In the genomic region with DNA sequence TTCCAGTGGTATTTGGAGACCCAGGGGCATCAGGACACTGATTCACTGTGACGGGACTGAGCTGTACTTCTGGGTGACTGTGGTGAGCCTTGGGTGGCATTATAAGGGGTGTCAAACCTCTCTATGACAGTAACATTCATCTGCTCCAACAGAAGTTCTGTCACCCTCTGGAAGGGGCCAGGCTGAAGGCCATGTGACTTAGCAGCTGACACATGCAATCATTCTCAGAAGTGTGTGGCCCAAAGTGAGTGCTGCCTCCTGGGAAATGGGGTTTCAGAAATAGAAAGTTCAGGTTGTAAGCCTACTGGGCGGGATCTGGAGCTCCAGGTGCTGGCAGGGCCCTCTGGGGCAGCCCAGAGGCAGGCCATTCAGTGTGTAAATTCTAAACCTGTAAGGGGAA, we compare ENCODE assay signal across 9 mouse cellular contexts. TPM values are rescaled to one million over a fixed set of nuclear protein-coding genes. Genes with fewer than 3 reads are reported as not detected.
DNase-seq lines count a peak whose midpoint lies in the region; ATAC-seq and TF ChIP-seq lines count a peak whose summit lies in the region.
"Had no signal": no experiment of that assay in that cellular context is flagged by ENCODE, and none has a peak within 500 bp of the region (broad histone marks: within the 10 kb centered on the region; RNA-seq: fewer than 3 reads in every experiment).

No protein-coding gene starts in this region.

- TF ChIP-seq POLR2A in myocyte (IDR thresholded peaks at IDR 0.05; ENCODE audit: insufficient read length, low read depth): peak; percentile 31

- H3K27me3 ChIP-seq in forebrain, embryonic 10.5 days (ENCODE audit: poor library complexity, severe bottlenecking): 0 out of 2 replicates have a peak, but pooled peaks cover 2% of the 10 kb centered on the region
- no peaks in the 10 kb centered on the region for H3K27me3 ChIP-seq in forebrain, embryonic 14.5 days (replicated peaks; ENCODE audit: control insufficient read depth, insufficient read depth, low read length)
- H3K27me3 ChIP-seq in midbrain, embryonic 10.5 days (ENCODE audit: low read depth, poor library complexity, severe bottlenecking): 0 out of 2 replicates have a peak, but pooled peaks cover 5% of the 10 kb centered on the region
- no peaks in the 10 kb centered on the region for H3K27me3 ChIP-seq in midbrain, embryonic 11.5 days (ENCODE audit: control insufficient read depth, insufficient read depth, low read length)
- no peaks in the 10 kb centered on the region for H3K27me3 ChIP-seq in heart, embryonic 11.5 days (ENCODE audit: control insufficient read depth, insufficient read depth, low read length)
- H3K27me3 ChIP-seq in myocyte (ENCODE audit: control insufficient read depth, insufficient read depth, insufficient read length): no peaks in the 10 kb centered on the region

- no peak overlapping the region for H3K4me3 ChIP-seq in forebrain, embryonic 10.5 days
- H3K4me3 ChIP-seq in forebrain, embryonic 14.5 days (ENCODE audit: low read depth, low read length): no peak overlapping the region
- no peak overlapping the region for H3K4me3 ChIP-seq in midbrain, embryonic 10.5 days
- H3K4me3 ChIP-seq in midbrain, embryonic 11.5 days (ENCODE audit: low read depth, low read length): no peak overlapping the region
- no peak overlapping the region for H3K4me3 ChIP-seq in heart, embryonic 11.5 days (ENCODE audit: low read depth, low read length)
- no peak overlapping the region for H3K4me3 ChIP-seq in myocyte

- DNase-seq in forebrain, embryonic 10.5 days (ENCODE audit: extremely low spot score, low spot score): no peak
- no peak for DNase-seq in forebrain, embryonic 14.5 days (ENCODE audit: low spot score)
- DNase-seq in midbrain, embryonic 10.5 days (ENCODE audit: low spot score): no peak
- no peak for DNase-seq in midbrain, embryonic 11.5 days (ENCODE audit: low spot score, missing footprints)
- DNase-seq in layer of hippocampus, adult 11-12 months (ENCODE audit: low spot score): no peak
- DNase-seq in frontal cortex, postnatal 10 days (ENCODE audit: low spot score in 2 of 2): no peak
- DNase-seq: kidney, adult 18-20 months had no signal

- no peaks in the 10 kb centered on the region for H3K79me2 ChIP-seq in myocyte (ENCODE audit: control insufficient read depth, insufficient read depth)

- H3K4me1 ChIP-seq in forebrain, embryonic 10.5 days: peaks cover 47% of the 10 kb centered on the region
- peaks cover 21% of the 10 kb centered on the region; the same call in 1 of the 2 replicates for H3K4me1 ChIP-seq in forebrain, embryonic 14.5 days (ENCODE audit: control insufficient read depth, insufficient read depth, low read length)
- H3K4me1 ChIP-seq in midbrain, embryonic 10.5 days: peaks cover 49% of the 10 kb centered on the region
- H3K4me1 ChIP-seq in midbrain, embryonic 11.5 days (ENCODE audit: control insufficient read depth, insufficient read depth, low read length): peaks cover 25% of the 10 kb centered on the region
- peaks cover 36% of the 10 kb centered on the region for H3K4me1 ChIP-seq in heart, embryonic 11.5 days (ENCODE audit: control insufficient read depth, insufficient read depth, low read length)

- no peak for ATAC-seq in forebrain, embryonic 14.5 days
- ATAC-seq in midbrain, embryonic 11.5 days (ENCODE audit: low FRiP score): no peak
- ATAC-seq in heart, embryonic 11.5 days (replicated peaks; ENCODE audit: insufficient number of reproducible peaks, low FRiP score, low TSS enrichment): no peak

- no peak overlapping the region for H3K4me2 ChIP-seq in forebrain, embryonic 14.5 days (ENCODE audit: low read length)
- no peak overlapping the region for H3K4me2 ChIP-seq in midbrain, embryonic 11.5 days
- no peak overlapping the region; the same call in 1 of the 2 replicates for H3K4me2 ChIP-seq in heart, embryonic 11.5 days
- peak overlapping the region; percentile 91 for H3K4me2 ChIP-seq in myocyte (ENCODE audit: low read depth)

- H3K9ac ChIP-seq in forebrain, embryonic 14.5 days (ENCODE audit: low read length): no peak overlapping the region
- no peak overlapping the region for H3K9ac ChIP-seq in midbrain, embryonic 11.5 days (ENCODE audit: low read length)
- H3K9ac ChIP-seq in heart, embryonic 11.5 days (ENCODE audit: low read depth, low read length): peak overlapping the region; percentile 34; the same call in 1 of the 2 replicates

- H3ac ChIP-seq in myocyte (ENCODE audit: control insufficient read depth, insufficient read length): no peak overlapping the region

- H3K27ac ChIP-seq in forebrain, embryonic 10.5 days: peak overlapping the region; percentile 85
- no peak overlapping the region for H3K27ac ChIP-seq in forebrain, embryonic 14.5 days (ENCODE audit: low read depth, low read length)
- H3K27ac ChIP-seq in midbrain, embryonic 10.5 days (replicated peaks): peak overlapping the region; percentile 82
- H3K27ac ChIP-seq in midbrain, embryonic 11.5 days (ENCODE audit: low read depth, low read length): no peak overlapping the region
- peak overlapping the region; percentile 97 for H3K27ac ChIP-seq in heart, embryonic 11.5 days (ENCODE audit: low read depth, low read length)

- 80% methylated on average over 2 of the region's 2 CpGs for WGBS in forebrain, embryonic 10.5 days
- WGBS in forebrain, embryonic 14.5 days: 67% methylated on average over 2 of the region's 2 CpGs
- 81% methylated on average over 2 of the region's 2 CpGs for WGBS in midbrain, embryonic 10.5 days
- WGBS in midbrain, embryonic 11.5 days: 83% methylated on average over 2 of the region's 2 CpGs
- WGBS in heart, embryonic 11.5 days (ENCODE audit: insufficient replicate concordance): 49% methylated on average over 2 of the region's 2 CpGs

- H3K36me3 ChIP-seq in forebrain, embryonic 10.5 days (replicated peaks): no peaks in the 10 kb centered on the region
- H3K36me3 ChIP-seq in forebrain, embryonic 14.5 days (ENCODE audit: control insufficient read depth, insufficient read depth, low read length): no peaks in the 10 kb centered on the region
- H3K36me3 ChIP-seq in midbrain, embryonic 10.5 days: no peaks in the 10 kb centered on the region
- no peaks in the 10 kb centered on the region for H3K36me3 ChIP-seq in midbrain, embryonic 11.5 days (ENCODE audit: control insufficient read depth, insufficient read depth, low read length)
- no peaks in the 10 kb centered on the region for H3K36me3 ChIP-seq in heart, embryonic 11.5 days (ENCODE audit: control insufficient read depth, insufficient read depth, low read length)
- H3K36me3 ChIP-seq in myocyte (ENCODE audit: control insufficient read depth, insufficient read depth): no peaks in the 10 kb centered on the region

- H3K9me3 ChIP-seq in forebrain, embryonic 10.5 days: no peaks in the 10 kb centered on the region
- H3K9me3 ChIP-seq in forebrain, embryonic 14.5 days (replicated peaks; ENCODE audit: control insufficient read depth, low read length): no peaks in the 10 kb centered on the region
- H3K9me3 ChIP-seq in midbrain, embryonic 10.5 days (replicated peaks): no peaks in the 10 kb centered on the region
- no peaks in the 10 kb centered on the region for H3K9me3 ChIP-seq in midbrain, embryonic 11.5 days (ENCODE audit: control insufficient read depth, low read length)
- H3K9me3 ChIP-seq in heart, embryonic 11.5 days (replicated peaks; ENCODE audit: control insufficient read depth, low read length): no peaks in the 10 kb centered on the region

TF ChIP-seq in myocyte, 11 proteins besides CTCF, POLR2A, EP300 and RAD21:
- TF ChIP-seq USF1 (IDR thresholded peaks at IDR 0.05; ENCODE audit: low read depth) (peak; percentile 86), REST (IDR thresholded peaks at IDR 0.05; ENCODE audit: insufficient read depth, insufficient read length) (no peak), TCF3 (IDR thresholded peaks at IDR 0.05; ENCODE audit: insufficient read length, low read depth) (no peak), MAX (IDR thresholded peaks at IDR 0.05; ENCODE audit: low read depth) (no peak), POLR2AphosphoS2 (IDR thresholded peaks at IDR 0.05; ENCODE audit: insufficient read length, low read depth) (no peak), SRF (IDR thresholded peaks at IDR 0.05; ENCODE audit: control insufficient read depth, insufficient read length, low read depth) (no peak), E2F4 (IDR thresholded peaks at IDR 0.05; ENCODE audit: insufficient read depth) (no peak), MYOG (IDR thresholded peaks at IDR 0.05; ENCODE audit: control insufficient read depth in 1 of 3, insufficient read depth in 1 of 3, insufficient read length in 2 of 3, low read depth in 2 of 3) (peak in 1 of 3 experiments; percentile 73), CEBPB (IDR thresholded peaks at IDR 0.05; ENCODE audit: insufficient read depth, poor library complexity, severe bottlenecking) (no peak), TCF12 (IDR thresholded peaks at IDR 0.05; ENCODE audit: insufficient read depth, poor library complexity, severe bottlenecking) (no peak), MYOD1 (IDR thresholded peaks at IDR 0.05; ENCODE audit: control insufficient read depth in 1 of 3, insufficient read length in 2 of 3, low read depth in 2 of 3) (peak; percentile 84 to 93 (median 89))

RNA-seq across cellular contexts. Expression of a gene that starts 26.1 kb away (rescaled TPM):
- polyA plus RNA-seq in forebrain, embryonic 10.5 days (2016; fragmentation: Nextera tagmentation; extraction: Ambion mirVana): 3.0 and 3.4 TPM in 2 replicates
- 7.9 and 8.3 TPM in 2 replicates for polyA plus RNA-seq in forebrain, embryonic 14.5 days (2014; fragmentation: Nextera tagmentation; extraction: Ambion mirVana)
- polyA plus RNA-seq in midbrain, embryonic 10.5 days (2016; fragmentation: Nextera tagmentation; extraction: Ambion mirVana): 3.8 and 4.0 TPM in 2 replicates
- 4.4 and 4.5 TPM in 2 replicates for polyA plus RNA-seq in midbrain, embryonic 11.5 days (2014; fragmentation: Nextera tagmentation; extraction: Ambion mirVana)
- 5.9 and 6.5 TPM in 2 replicates for polyA plus RNA-seq in heart, embryonic 11.5 days (2014; fragmentation: Nextera tagmentation; extraction: Ambion mirVana)
- 16.8 TPM for polyA plus RNA-seq in myocyte (2012; fragmentation: generic; extraction: Trizol)

Comparison
In these comparisons a context has a peak if more than half of its experiments do, and no peak if none do; other contexts are left out.
1. H3K27ac ChIP-seq: peak in forebrain, embryonic 10.5 days (single experiment), midbrain, embryonic 10.5 days (single experiment) and heart, embryonic 11.5 days (single experiment); none in forebrain, embryonic 14.5 days (single experiment) and midbrain, embryonic 11.5 days (single experiment).